8 mouse cellular contexts compared by ENCODE assay signal in genomic region chr2:91035385-91035784, GRCm38 (mm10). TPM values are rescaled to one million over a fixed set of nuclear protein-coding genes. Genes with fewer than 3 reads are reported as not detected.
DNase-seq lines count a peak whose midpoint lies in the region; ATAC-seq and TF ChIP-seq lines count a peak whose summit lies in the region.

Gene Rapsn (plus strand): TSS chr2:91035620.

- H3K27me3 ChIP-seq in forebrain, embryonic 10.5 days (ENCODE audit: poor library complexity, severe bottlenecking), result no peaks in the 10 kb centered on the region
- no peaks in the 10 kb centered on the region for H3K27me3 ChIP-seq in forebrain, embryonic 11.5 days (ENCODE audit: control insufficient read depth, insufficient read depth, low read length)

- DNase-seq in forebrain, embryonic 10.5 days (ENCODE audit: extremely low spot score, low spot score), result no peak
- no peak for DNase-seq in forebrain, embryonic 11.5 days (ENCODE audit: low spot score)
- peak; percentile 53 to 58 for DNase-seq in gastrocnemius, postnatal 36 days
- DNase-seq in kidney, adult 9 months, result peak; percentile 60
- DNase-seq in lung, postnatal 4 days, result peak; percentile 30 to 57
- no peak for DNase-seq in left cerebral cortex, adult 2 months (ENCODE audit: extremely low spot score in 1 of 2, low spot score in 2 of 2)
- no peak for DNase-seq in frontal cortex, postnatal 14 days (ENCODE audit: low spot score in 2 of 2)
- no peak for DNase-seq in layer of hippocampus, adult 2 months (ENCODE audit: low spot score in 2 of 2)

- no peak within 1 kb of the TSS for H3K4me2 ChIP-seq in forebrain, embryonic 11.5 days (ENCODE audit: low read depth, low read length, severe bottlenecking)

- 0 out of 2 replicates have a peak within 1 kb of the TSS, but pooled peaks have one; percentile 35 for H3K27ac ChIP-seq in forebrain, embryonic 10.5 days
- no peak within 1 kb of the TSS for H3K27ac ChIP-seq in forebrain, embryonic 11.5 days (ENCODE audit: low read depth, low read length)
- no peak within 1 kb of the TSS for H3K27ac ChIP-seq in left cerebral cortex, adult 2 months
- no peak within 1 kb of the TSS for H3K27ac ChIP-seq in layer of hippocampus, adult 2 months

- intact Hi-C loops in gastrocnemius, postnatal 36 days (cut with DNase I), result no loop called here
- intact Hi-C loops in left cerebral cortex, adult 2 months (cut with DNase I), result no loop called here

- 80% methylated on average over 9 of the region's 9 CpGs for WGBS in forebrain, embryonic 10.5 days
- WGBS in forebrain, embryonic 11.5 days, result 76% methylated on average over 9 of the region's 9 CpGs

- TF ChIP-seq CTCF in left cerebral cortex, adult 2 months (IDR thresholded peaks at IDR 0.05), result no peak
- TF ChIP-seq CTCF in layer of hippocampus, adult 2 months (conservative IDR thresholded peaks at IDR 0.05), result no peak

- ATAC-seq in forebrain, embryonic 11.5 days (replicated peaks; ENCODE audit: low FRiP score), result no peak

- H3K36me3 ChIP-seq in forebrain, embryonic 10.5 days (replicated peaks), result no peaks in the 10 kb centered on the region
- H3K36me3 ChIP-seq in forebrain, embryonic 11.5 days (ENCODE audit: control insufficient read depth, insufficient read depth, low read length), result no peaks in the 10 kb centered on the region

- no peaks in the 10 kb centered on the region for H3K9me3 ChIP-seq in forebrain, embryonic 10.5 days
- no peaks in the 10 kb centered on the region for H3K9me3 ChIP-seq in forebrain, embryonic 11.5 days (ENCODE audit: control insufficient read depth, low read length)

- no peak within 1 kb of the TSS for H3K4me3 ChIP-seq in forebrain, embryonic 10.5 days
- H3K4me3 ChIP-seq in forebrain, embryonic 11.5 days (ENCODE audit: low read depth, low read length), result no peak within 1 kb of the TSS
- H3K4me3 ChIP-seq in left cerebral cortex, adult 2 months, result no peak within 1 kb of the TSS
- H3K4me3 ChIP-seq in layer of hippocampus, adult 2 months, result no peak within 1 kb of the TSS

- H3K4me1 ChIP-seq in forebrain, embryonic 10.5 days, result 0 out of 2 replicates have a peak, but pooled peaks cover 5% of the 10 kb centered on the region
- H3K4me1 ChIP-seq in forebrain, embryonic 11.5 days (replicated peaks; ENCODE audit: control insufficient read depth, insufficient read depth, low read length), result no peaks in the 10 kb centered on the region

- no peak within 1 kb of the TSS for H3K9ac ChIP-seq in forebrain, embryonic 11.5 days (ENCODE audit: low read length)

RNA-seq across cellular contexts. Expression of gene Rapsn, which starts in this region (rescaled TPM):
- 4.9 and 5.2 TPM in 2 replicates for polyA plus RNA-seq in forebrain, embryonic 10.5 days (2016; fragmentation: Nextera tagmentation; extraction: Ambion mirVana)
- polyA plus RNA-seq in forebrain, embryonic 11.5 days (2014; fragmentation: Nextera tagmentation; extraction: Ambion mirVana), result 3.1 and 5.0 TPM in 2 replicates
- total RNA-seq in gastrocnemius, postnatal 36 days (2021), result 10 to 100 TPM; 21.7 to 23.9 TPM
- total RNA-seq in left cerebral cortex, adult 2 months (2021), result under 1 TPM; 0.44 to 0.57 TPM
- total RNA-seq in layer of hippocampus, adult 2 months (2021), result under 1 TPM in 1 of 2 experiments, not detected in 1; 0.31 TPM

Comparison
In these comparisons a context has a peak if more than half of its experiments do, and no peak if none do; other contexts are left out.
1. RNA of gene Rapsn (total RNA-seq): 21.7 to 23.9 TPM in gastrocnemius, postnatal 36 days; 0.44 to 0.57 TPM in left cerebral cortex, adult 2 months and 0.31 TPM in layer of hippocampus, adult 2 months; every median in the first group is over 10 times any median in the second.
2. DNase-seq: peak in gastrocnemius, postnatal 36 days (2 of 2), kidney, adult 9 months (single experiment) and lung, postnatal 4 days (2 of 2); none in forebrain, embryonic 10.5 days (single experiment), forebrain, embryonic 11.5 days (single experiment), left cerebral cortex, adult 2 months (0 of 2), frontal cortex, postnatal 14 days (0 of 2) and layer of hippocampus, adult 2 months (0 of 2).